Comparison of ENCODE assay signal across 8 mouse cellular contexts in genomic region chr6:30736372-30736762, GRCm38 (mm10). TPM values are rescaled to one million over a fixed set of nuclear protein-coding genes. Genes with fewer than 3 reads are reported as not detected.
A peak's percentile ranks its signal among the peaks of the same experiment; 100 is the strongest.
DNase-seq lines count a peak whose midpoint lies in the region; ATAC-seq and TF ChIP-seq lines count a peak whose summit lies in the region.

No protein-coding gene starts in this region.

- 54% methylated on average over 13 of the region's 13 CpGs for WGBS in kidney, embryonic 15.5 days
- 53% methylated on average over 13 of the region's 13 CpGs for WGBS in embryonic facial prominence, embryonic 15.5 days
- WGBS in kidney, postnatal 0 days, result 53% methylated on average over 13 of the region's 13 CpGs
- WGBS in neural tube, embryonic 14.5 days, result 46% methylated on average over 13 of the region's 13 CpGs

- H3K4me1 ChIP-seq in kidney, embryonic 15.5 days, result peaks cover 18% of the 10 kb centered on the region
- H3K4me1 ChIP-seq in embryonic facial prominence, embryonic 15.5 days, result peaks cover 17% of the 10 kb centered on the region; the same call in 1 of the 2 replicates
- 0 out of 2 replicates have a peak, but pooled peaks cover 4% of the 10 kb centered on the region for H3K4me1 ChIP-seq in kidney, postnatal 0 days (replicated peaks; ENCODE audit: insufficient read depth, low read length)
- H3K4me1 ChIP-seq in neural tube, embryonic 14.5 days (ENCODE audit: control insufficient read depth, insufficient read depth, low read length), result peaks cover 4% of the 10 kb centered on the region; the same call in 1 of the 2 replicates

- no peak overlapping the region for H3K9ac ChIP-seq in kidney, embryonic 15.5 days
- H3K9ac ChIP-seq in embryonic facial prominence, embryonic 15.5 days, result no peak overlapping the region
- no peak overlapping the region for H3K9ac ChIP-seq in kidney, postnatal 0 days (ENCODE audit: low read depth, low read length)
- H3K9ac ChIP-seq in neural tube, embryonic 14.5 days (replicated peaks; ENCODE audit: low read depth, low read length), result no peak overlapping the region

- H3K9me3 ChIP-seq in kidney, embryonic 15.5 days (replicated peaks), result peaks cover 45% of the 10 kb centered on the region
- H3K9me3 ChIP-seq in embryonic facial prominence, embryonic 15.5 days (replicated peaks), result peaks cover 38% of the 10 kb centered on the region
- peaks cover 24% of the 10 kb centered on the region for H3K9me3 ChIP-seq in kidney, postnatal 0 days (replicated peaks; ENCODE audit: low read length)
- H3K9me3 ChIP-seq in neural tube, embryonic 14.5 days (ENCODE audit: control insufficient read depth, low read length), result peaks cover 6% of the 10 kb centered on the region

- ATAC-seq in kidney, embryonic 15.5 days (replicated peaks; ENCODE audit: low FRiP score), result peak; percentile 33; the same call in 1 of the 2 replicates
- ATAC-seq in embryonic facial prominence, embryonic 15.5 days (ENCODE audit: insufficient number of reproducible peaks, low FRiP score, low TSS enrichment, low read depth), result no peak
- peak; percentile 19; the same call in 1 of the 2 replicates for ATAC-seq in kidney, postnatal 0 days (replicated peaks; ENCODE audit: low FRiP score, low read depth)
- no peak for ATAC-seq in neural tube, embryonic 14.5 days (ENCODE audit: low read depth)

- DNase-seq in kidney, adult 18-20 months, result no peak
- peak; percentile 88 for DNase-seq in kidney, postnatal 0 days (ENCODE audit: low spot score)
- no peak for DNase-seq in layer of hippocampus, adult 9-10 months (ENCODE audit: low spot score)
- DNase-seq in right cerebral cortex, postnatal 4 days, result no peak
- DNase-seq in urinary bladder, postnatal 4 days (ENCODE audit: low spot score in 2 of 2), result no peak

- H3K4me3 ChIP-seq in kidney, embryonic 15.5 days (replicated peaks), result peak overlapping the region; percentile 5; the same call in 1 of the 2 replicates
- H3K4me3 ChIP-seq in embryonic facial prominence, embryonic 15.5 days (replicated peaks), result no peak overlapping the region
- no peak overlapping the region for H3K4me3 ChIP-seq in kidney, postnatal 0 days (replicated peaks; ENCODE audit: low read depth, low read length)
- H3K4me3 ChIP-seq in neural tube, embryonic 14.5 days (ENCODE audit: low read depth, low read length), result no peak overlapping the region; the same call in 1 of the 2 replicates

- no peak for TF ChIP-seq CTCF in kidney, postnatal 0 days (IDR thresholded peaks at IDR 0.05; ENCODE audit: low read depth)

- peak overlapping the region; percentile 64 for H3K4me2 ChIP-seq in kidney, embryonic 15.5 days
- peak overlapping the region; percentile 57 for H3K4me2 ChIP-seq in embryonic facial prominence, embryonic 15.5 days (replicated peaks)
- H3K4me2 ChIP-seq in kidney, postnatal 0 days (ENCODE audit: low read length), result peak overlapping the region; percentile 63
- H3K4me2 ChIP-seq in neural tube, embryonic 14.5 days (ENCODE audit: low read depth, low read length), result peak overlapping the region; percentile 56; the same call in 1 of the 2 replicates

- H3K36me3 ChIP-seq in kidney, embryonic 15.5 days, result peaks cover 26% of the 10 kb centered on the region
- H3K36me3 ChIP-seq in embryonic facial prominence, embryonic 15.5 days, result no peaks in the 10 kb centered on the region
- no peaks in the 10 kb centered on the region for H3K36me3 ChIP-seq in kidney, postnatal 0 days (ENCODE audit: insufficient read depth, low read length)
- no peaks in the 10 kb centered on the region for H3K36me3 ChIP-seq in neural tube, embryonic 14.5 days (ENCODE audit: control insufficient read depth, insufficient read depth, low read length)

- H3K27ac ChIP-seq in kidney, embryonic 15.5 days, result peak overlapping the region; percentile 84
- H3K27ac ChIP-seq in embryonic facial prominence, embryonic 15.5 days (replicated peaks), result peak overlapping the region; percentile 80
- peak overlapping the region; percentile 81 for H3K27ac ChIP-seq in kidney, postnatal 0 days
- peak overlapping the region; percentile 52; the same call in 1 of the 2 replicates for H3K27ac ChIP-seq in neural tube, embryonic 14.5 days (ENCODE audit: low read depth, low read length)

- H3K27me3 ChIP-seq in kidney, embryonic 15.5 days, result no peaks in the 10 kb centered on the region
- H3K27me3 ChIP-seq in embryonic facial prominence, embryonic 15.5 days, result no peaks in the 10 kb centered on the region
- no peaks in the 10 kb centered on the region for H3K27me3 ChIP-seq in kidney, postnatal 0 days (ENCODE audit: insufficient read depth, low read length)
- no peaks in the 10 kb centered on the region for H3K27me3 ChIP-seq in neural tube, embryonic 14.5 days (ENCODE audit: control insufficient read depth, insufficient read depth, low read length)

RNA-seq across cellular contexts. Expression of gene Mest, which starts 13.0 kb away (rescaled TPM):
- 2,036 and 2,131 TPM in 2 replicates for polyA plus RNA-seq in kidney, embryonic 15.5 days (2015; fragmentation: Nextera tagmentation; extraction: Ambion mirVana)
- polyA plus RNA-seq in embryonic facial prominence, embryonic 15.5 days (2015; fragmentation: Nextera tagmentation; extraction: Ambion mirVana), result 1,312 and 1,376 TPM in 2 replicates
- 1,049 and 1,099 TPM in 2 replicates for polyA plus RNA-seq in kidney, postnatal 0 days (2015; fragmentation: Nextera tagmentation; extraction: Ambion mirVana)
- polyA plus RNA-seq in neural tube, embryonic 14.5 days (2014; fragmentation: Nextera tagmentation; extraction: Ambion mirVana), result 353 and 390 TPM in 2 replicates

RNA-seq across cellular contexts. Expression of gene Cep41, which starts 42.8 kb away (rescaled TPM):
- 23.5 and 24.9 TPM in 2 replicates for polyA plus RNA-seq in kidney, embryonic 15.5 days (2015; fragmentation: Nextera tagmentation; extraction: Ambion mirVana)
- 30.9 and 33.1 TPM in 2 replicates for polyA plus RNA-seq in embryonic facial prominence, embryonic 15.5 days (2015; fragmentation: Nextera tagmentation; extraction: Ambion mirVana)
- polyA plus RNA-seq in kidney, postnatal 0 days (2015; fragmentation: Nextera tagmentation; extraction: Ambion mirVana), result 11.9 and 12.1 TPM in 2 replicates
- 12.1 and 12.6 TPM in 2 replicates for polyA plus RNA-seq in neural tube, embryonic 14.5 days (2014; fragmentation: Nextera tagmentation; extraction: Ambion mirVana)

Comparison
In these comparisons a context has a peak if more than half of its experiments do, and no peak if none do; other contexts are left out.
1. ATAC-seq: peak in kidney, embryonic 15.5 days (single experiment) and kidney, postnatal 0 days (single experiment); none in embryonic facial prominence, embryonic 15.5 days (single experiment) and neural tube, embryonic 14.5 days (single experiment).
2. Peak in every context shown above with its lines, with median percentiles within 50 percentile points of each other: H3K27ac ChIP-seq and H3K4me2 ChIP-seq.